Mouse (Mus musculus): ENCODE results near the gene Trappc3. TPM values are rescaled to one million over a fixed set of nuclear protein-coding genes. Genes with fewer than 3 reads are reported as not detected.
A peak's percentile ranks its signal among the peaks of the same experiment; 100 is the strongest.

Gene Trappc3
- total RNA-seq, 1 experiment from 2014 or later = 70.8 TPM

GRCm38 (mm10) chr4:126250659-126251058 is 11.5 kb upstream of the Trappc3 start:
- no peak for DNase-seq

GRCm38 (mm10) chr4:126251655-126252254 is 10.4 kb upstream of the Trappc3 start:
- peak; percentile 62 for DNase-seq

GRCm38 (mm10) chr4:126252411-126253237 is 9.5 kb upstream of the Trappc3 start:
- no peak for DNase-seq

- no peak for DNase-seq
These were observed 8.4 kb upstream of the Trappc3 start for GRCm38 (mm10) chr4:126253637-126254272.

GRCm38 (mm10) chr4:126254315-126255112 is 7.6 kb upstream of the Trappc3 start:
- DNase-seq = peak; percentile 60

- DNase-seq = peak; percentile 47
These were observed 6.8 kb upstream of the Trappc3 start for GRCm38 (mm10) chr4:126255113-126256001.

GRCm38 (mm10) chr4:126256131-126256791 is 5.9 kb upstream of the Trappc3 start, which contains the start of gene Map7d1:
Map7d1 (minus strand) TSS chr4:126256343.
- DNase-seq = peak; percentile 92

- peak; percentile 59 for DNase-seq
These were observed 4.9 kb upstream of the Trappc3 start for GRCm38 (mm10) chr4:126256967-126257881.

- peak; percentile 18 for DNase-seq
These were observed 3.1 kb upstream of the Trappc3 start for GRCm38 (mm10) chr4:126259063-126259462.

GRCm38 (mm10) chr4:126259523-126260160 is 2.5 kb upstream of the Trappc3 start:
- DNase-seq = peak; percentile 83

GRCm38 (mm10) chr4:126260520-126261201 is 1.5 kb upstream of the Trappc3 start:
- peak; percentile 92 for DNase-seq

GRCm38 (mm10) chr4:126261266-126261665 is 859 bp upstream of the Trappc3 start:
- no peak for DNase-seq

GRCm38 (mm10) chr4:126261675-126262074 is 450 bp upstream of the Trappc3 start:
- DNase-seq = no peak

GRCm38 (mm10) chr4:126269292-126269691 is 7.2 kb downstream of the Trappc3 start:
- DNase-seq = no peak

GRCm38 (mm10) chr4:126273753-126274152 is 11.6 kb downstream of the Trappc3 start:
- no peak for DNase-seq

GRCm38 (mm10) chr4:126275081-126275480 is 13.0 kb downstream of the Trappc3 start:
- no peak for DNase-seq

GRCm38 (mm10) chr4:126275681-126276131 is 13.6 kb downstream of the Trappc3 start:
- peak; percentile 53 for DNase-seq

GRCm38 (mm10) chr4:126277906-126278564 is 15.9 kb downstream of the Trappc3 start:
- DNase-seq = peak; percentile 70
